Mouse (Mus musculus) thymus, adult 2 months (tissue): Measurements from ENCODE around the gene Creb5. TPM values are rescaled to one million over a fixed set of nuclear protein-coding genes. Genes with fewer than 3 reads are reported as not detected.

Source experiments
- DNase-seq: peaks from one replicate; pipeline ENCODE4 v3.0.0; 2021
- H3K27ac ChIP-seq: fragments of 200-500 bp; 2 replicates; pipeline ENCODE4 v1.5.1; 2012; ENCODE audit warnings: low read length, control low read depth; ENCODE audit not compliant: control insufficient read depth, insufficient read depth
- H3K27me3 ChIP-seq: fragments of 200-500 bp; 2 replicates; pipeline ENCODE4 v1.6.1; 2012; ENCODE audit warnings: mild to moderate bottlenecking, low read length, moderate library complexity, mixed read lengths; ENCODE audit not compliant: control insufficient read depth, insufficient read depth
- H3K36me3 ChIP-seq: fragments of 200-500 bp; 2 replicates; pipeline ENCODE4 v1.6.1; 2012; ENCODE audit warnings: mild to moderate bottlenecking, low read length, moderate library complexity; ENCODE audit not compliant: control insufficient read depth, insufficient read depth
- H3K4me1 ChIP-seq: fragments of 200-500 bp; replicated peaks from 2 replicates; pipeline ENCODE4 v1.6.1; 2012; ENCODE audit warnings: low read length; ENCODE audit not compliant: control insufficient read depth, insufficient read depth
- H3K4me3 ChIP-seq: fragments of 200-500 bp; 2 replicates; pipeline ENCODE4 v1.5.1; 2012; ENCODE audit warnings: mild to moderate bottlenecking, low read length, control low read depth, moderate library complexity; ENCODE audit not compliant: control insufficient read depth, insufficient read depth
- CTCF ChIP-seq: fragments of 200-500 bp; IDR thresholded peaks from 2 replicates; pipeline ENCODE4 v1.5.1; 2012; ENCODE audit warnings: mild to moderate bottlenecking, control low read depth, low read length, moderate library complexity, borderline replicate concordance; ENCODE audit not compliant: control insufficient read depth, poor library complexity, insufficient read depth; ENCODE audit errors: extremely low read depth
- POLR2A ChIP-seq: fragments of 200-500 bp; IDR thresholded peaks from 2 replicates; pipeline ENCODE4 v1.6.1; 2012; ENCODE audit warnings: mild to moderate bottlenecking, low read length, control low read depth, moderate library complexity; ENCODE audit not compliant: control insufficient read depth, poor library complexity, insufficient read depth; ENCODE audit errors: extremely low read depth
- WGBS: fragments of 180-500 bp; shearing (Covaris S2); methylation state at CpG from one replicate; pipeline ENCODE4 v1.1.7; 2018; 5-methylcytosine and 5-hydroxymethylcytosine counted together
- polyA plus RNA-seq: library from polyadenylated mRNA; depleted of rRNA; stranded (reverse); fragments of >200 nt; gene quantifications from 2 replicates; pipeline ENCODE4 v1.2.3, GENCODE M21; 2012; rRNA removed

The Creb5 gene
- polyA plus RNA-seq, 1 experiment, result 0.96 TPM

DNA sequence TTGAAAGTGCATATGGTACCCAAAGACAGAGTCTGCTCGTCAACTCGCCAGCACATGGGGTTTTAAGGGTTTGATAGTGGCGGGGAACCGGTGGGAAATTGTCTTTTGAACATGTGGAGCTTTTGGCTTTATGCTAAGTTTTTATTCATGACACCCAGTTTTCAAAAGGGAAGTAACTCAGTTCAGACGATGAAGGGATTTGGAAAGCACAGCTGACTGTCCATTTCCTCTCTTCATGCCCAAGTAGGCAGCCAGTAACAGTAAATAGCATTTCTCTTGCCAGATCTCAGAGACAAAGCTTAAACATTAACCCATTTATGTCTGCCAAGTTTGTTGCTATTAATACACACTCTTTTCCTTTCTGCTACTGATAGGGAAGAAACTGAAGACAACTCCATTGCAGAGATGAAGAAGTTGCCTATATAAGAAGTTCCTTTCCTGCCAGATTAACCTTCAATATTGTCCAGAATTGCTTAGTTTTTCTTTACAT, 444.0 kb downstream of the Creb5 start:
- TF ChIP-seq CTCF, result no peak
- TF ChIP-seq POLR2A, result no peak
- Histone ChIP-seq H3K27ac (no peak overlapping the region), H3K36me3 (no peaks in the 10 kb centered on the region), H3K4me1 (no peaks in the 10 kb centered on the region), H3K4me3 (no peak overlapping the region), H3K27me3 (no peaks in the 10 kb centered on the region)
- no peak for DNase-seq
- WGBS, result 60% methylated on average over 5 of the region's 5 CpGs

DNA sequence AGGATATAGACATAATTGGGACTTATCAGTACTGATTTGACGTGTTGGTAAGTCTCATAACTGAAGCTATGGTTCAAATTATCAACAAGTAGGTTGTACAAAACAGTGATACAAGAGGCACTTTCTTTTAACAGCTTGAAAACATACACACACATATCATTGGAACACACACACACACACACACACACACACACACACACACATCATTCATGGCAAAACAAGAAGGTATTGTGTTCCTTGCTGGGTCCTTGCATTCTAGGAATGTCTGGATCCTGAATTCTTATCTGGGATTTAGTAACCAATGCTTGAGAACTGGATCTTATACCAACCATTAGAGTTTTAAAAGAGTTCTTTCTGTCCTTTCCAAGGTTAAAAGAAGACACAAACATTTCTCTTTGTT, 446.5 kb downstream of the Creb5 start:
- TF ChIP-seq CTCF (no peak), POLR2A (no peak)
- DNase-seq, result no peak
- no peak overlapping the region for H3K4me3 ChIP-seq
- no peaks in the 10 kb centered on the region for H3K36me3 ChIP-seq
- no peaks in the 10 kb centered on the region for H3K4me1 ChIP-seq
- 94% methylated on average over 1 of the region's 1 CpGs for WGBS
- no peak overlapping the region for H3K27ac ChIP-seq
- no peaks in the 10 kb centered on the region for H3K27me3 ChIP-seq

DNA sequence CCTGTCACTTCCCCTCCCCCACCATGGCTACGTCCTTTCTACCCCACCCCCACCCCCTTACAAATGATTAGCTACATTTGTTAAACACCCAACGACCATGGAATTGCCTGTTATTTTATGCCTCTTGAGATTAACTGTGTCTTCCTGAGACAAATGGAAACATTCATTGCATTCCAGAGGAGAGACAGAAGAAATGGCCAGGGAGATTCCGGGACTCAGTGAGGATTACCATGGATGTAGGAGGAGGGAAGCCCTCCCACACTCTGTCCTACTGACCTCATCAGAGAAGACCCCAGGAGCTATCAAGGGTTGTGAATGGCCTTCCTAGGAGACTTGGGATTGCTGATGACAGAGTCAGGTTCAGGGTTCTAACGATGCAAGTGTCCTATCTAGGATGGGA, 446.9 kb downstream of the Creb5 start:
- TF ChIP-seq POLR2A (no peak), CTCF (no peak)
- no peak for DNase-seq
- Histone ChIP-seq H3K4me3 (no peak overlapping the region), H3K27me3 (no peaks in the 10 kb centered on the region), H3K36me3 (no peaks in the 10 kb centered on the region), H3K4me1 (no peaks in the 10 kb centered on the region), H3K27ac (no peak overlapping the region)
- WGBS, result 90% methylated on average over 4 of the region's 4 CpGs

DNA sequence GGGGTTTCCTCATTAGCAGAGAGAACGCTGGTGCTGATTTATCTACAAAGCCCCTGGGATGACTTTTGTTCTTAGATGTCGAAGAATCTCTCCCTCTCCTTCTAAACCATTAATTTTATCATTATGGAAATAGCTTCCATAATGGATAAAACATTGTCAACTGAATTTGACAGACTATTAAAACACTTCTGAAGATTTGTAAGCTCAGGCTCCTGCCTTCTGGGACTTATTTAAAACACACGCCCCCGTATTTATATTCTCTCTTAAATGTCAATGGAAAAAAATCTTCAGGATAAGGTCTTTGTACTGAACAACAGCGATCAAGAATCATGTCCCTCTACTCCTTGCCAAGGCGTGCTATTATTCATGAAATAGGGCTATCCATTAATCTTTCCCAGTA, 448.6 kb downstream of the Creb5 start:
- DNase-seq, result no peak
- WGBS, result 92% methylated on average over 6 of the region's 6 CpGs
- TF ChIP-seq POLR2A, result no peak
- TF ChIP-seq CTCF, result no peak
- H3K36me3 ChIP-seq, result no peaks in the 10 kb centered on the region
- no peak overlapping the region for H3K27ac ChIP-seq
- H3K4me1 ChIP-seq, result no peaks in the 10 kb centered on the region
- H3K4me3 ChIP-seq, result no peak overlapping the region
- no peaks in the 10 kb centered on the region for H3K27me3 ChIP-seq

DNA sequence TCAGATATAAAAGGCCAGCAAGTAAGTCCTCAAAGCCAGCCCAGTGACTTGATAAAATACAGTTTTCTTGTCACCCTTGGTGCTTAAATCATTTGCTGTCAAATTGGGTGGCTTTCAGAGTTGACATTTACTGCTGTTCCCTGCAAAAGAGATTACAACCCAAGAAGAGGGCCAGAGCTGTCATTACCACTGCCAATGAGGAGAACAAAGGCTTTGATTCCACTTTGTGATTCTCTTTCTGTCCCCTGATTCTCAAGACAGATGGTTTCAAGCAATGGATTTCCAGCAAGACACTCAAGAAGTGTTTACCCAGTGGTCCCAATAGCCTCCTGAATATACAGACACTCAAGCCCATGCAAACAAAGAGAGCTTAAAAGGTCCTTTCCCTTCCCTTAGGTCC, 451.1 kb downstream of the Creb5 start:
- Histone ChIP-seq H3K4me3 (no peak overlapping the region), H3K27me3 (no peaks in the 10 kb centered on the region), H3K27ac (no peak overlapping the region), H3K4me1 (no peaks in the 10 kb centered on the region), H3K36me3 (no peaks in the 10 kb centered on the region)
- no peak for TF ChIP-seq CTCF
- TF ChIP-seq POLR2A, result no peak
- no peak for DNase-seq

DNA sequence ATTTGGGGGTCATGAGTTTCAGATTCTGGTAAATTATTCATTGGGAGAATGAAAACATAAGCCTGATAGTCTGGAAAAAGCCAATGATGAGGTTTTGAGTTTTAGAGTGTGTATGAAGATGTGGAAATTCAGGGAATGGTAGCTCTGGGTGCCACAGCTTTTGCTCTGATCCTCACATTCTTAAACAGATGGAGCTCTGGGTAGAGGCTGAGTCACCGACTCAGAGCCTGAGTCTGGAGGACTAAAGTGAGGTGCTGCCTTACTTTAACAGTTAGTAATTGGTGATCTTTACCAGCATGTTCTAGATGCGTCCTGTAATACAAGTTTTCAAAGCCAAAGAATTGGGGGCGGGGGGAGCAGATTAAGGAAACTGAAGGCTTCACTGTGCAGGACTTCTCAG, 454.2 kb downstream of the Creb5 start:
- H3K36me3 ChIP-seq, result no peaks in the 10 kb centered on the region
- no peak for DNase-seq
- H3K4me1 ChIP-seq, result no peaks in the 10 kb centered on the region
- no peaks in the 10 kb centered on the region for H3K27me3 ChIP-seq
- 93% methylated on average over 3 of the region's 3 CpGs for WGBS
- TF ChIP-seq CTCF (no peak), POLR2A (no peak)
- H3K4me3 ChIP-seq, result no peak overlapping the region
- H3K27ac ChIP-seq, result no peak overlapping the region

Other genes starting within 250 kb of the Creb5 start
- gene Jazf1, start 218.6 kb upstream of the Creb5 start, polyA plus RNA-seq, result 1.3 and 1.4 TPM in 2 replicates